Mouse (Mus musculus): ENCODE data around the gene Ppp3cb. TPM values are rescaled to one million over a fixed set of nuclear protein-coding genes. Genes with fewer than 3 reads are reported as not detected.

Gene Ppp3cb
- polyA plus RNA-seq, 1 experiment from 2014 or later: 24.4 TPM

GRCm38 (mm10) chr14:20496603-20497002 lies 49.8 kb downstream of the Ppp3cb start, which contains the start of gene Mss51:
Gene Mss51 (minus strand): TSS chr14:20496901.
- Histone ChIP-seq H3K9me3 (ENCODE audit: control insufficient read depth) (no peaks in the 10 kb centered on the region), H3K27me3 (replicated peaks; ENCODE audit: control insufficient read depth, insufficient read depth, low read length) (no peaks in the 10 kb centered on the region), H3K36me3 (ENCODE audit: control insufficient read depth, insufficient read depth) (peaks cover 18% of the 10 kb centered on the region), H3K27ac (ENCODE audit: low read depth, low read length) (no peak within 1 kb of the TSS), H3K4me1 (replicated peaks; ENCODE audit: control insufficient read depth, insufficient read depth, low read length) (no peaks in the 10 kb centered on the region), H3K4me2 (replicated peaks; ENCODE audit: low read depth) (no peak within 1 kb of the TSS), H3K9ac (ENCODE audit: low read depth, low read length) (no peak within 1 kb of the TSS), H3K4me3 (ENCODE audit: low read depth, low read length) (no peak within 1 kb of the TSS)
- TF ChIP-seq CTCF (IDR thresholded peaks at IDR 0.05; ENCODE audit: low read depth): no peak
- no peak for ATAC-seq
- 78% methylated on average over 2 of the region's 2 CpGs for WGBS

GRCm38 (mm10) chr14:20486031-20486430 lies 60.3 kb downstream of the Ppp3cb start:
- no peak for ATAC-seq
- H3K9me3 ChIP-seq (ENCODE audit: control insufficient read depth): no peaks in the 10 kb centered on the region

GRCm38 (mm10) chr14:20482051-20482751 lies 64.2 kb downstream of the Ppp3cb start:
- no peaks in the 10 kb centered on the region for H3K4me1 ChIP-seq (replicated peaks; ENCODE audit: control insufficient read depth, insufficient read depth, low read length)
- no peak for ATAC-seq
- WGBS: 83% methylated on average over 7 of the region's 7 CpGs
- no peak for TF ChIP-seq CTCF (IDR thresholded peaks at IDR 0.05; ENCODE audit: low read depth)
- no peak overlapping the region for H3K4me2 ChIP-seq (replicated peaks; ENCODE audit: low read depth)
- H3K9ac ChIP-seq (ENCODE audit: low read depth, low read length): no peak overlapping the region
- H3K36me3 ChIP-seq (ENCODE audit: control insufficient read depth, insufficient read depth): no peaks in the 10 kb centered on the region; the same call in 1 of the 2 replicates
- H3K4me3 ChIP-seq (ENCODE audit: low read depth, low read length): no peak overlapping the region
- H3K27ac ChIP-seq (ENCODE audit: low read depth, low read length): no peak overlapping the region
- H3K27me3 ChIP-seq (replicated peaks; ENCODE audit: control insufficient read depth, insufficient read depth, low read length): no peaks in the 10 kb centered on the region
- H3K9me3 ChIP-seq (ENCODE audit: control insufficient read depth): no peaks in the 10 kb centered on the region

More at GRCm38 (mm10) chr14:20486031-20486430, 60.3 kb downstream of the Ppp3cb start:
- Histone ChIP-seq H3K27ac (ENCODE audit: low read depth, low read length) (no peak overlapping the region), H3K36me3 (ENCODE audit: control insufficient read depth, insufficient read depth) (no peaks in the 10 kb centered on the region; the same call in 1 of the 2 replicates), H3K27me3 (replicated peaks; ENCODE audit: control insufficient read depth, insufficient read depth, low read length) (no peaks in the 10 kb centered on the region), H3K4me3 (ENCODE audit: low read depth, low read length) (no peak overlapping the region), H3K9ac (ENCODE audit: low read depth, low read length) (no peak overlapping the region), H3K4me2 (replicated peaks; ENCODE audit: low read depth) (no peak overlapping the region), H3K4me1 (replicated peaks; ENCODE audit: control insufficient read depth, insufficient read depth, low read length) (no peaks in the 10 kb centered on the region)
- WGBS: 91% methylated on average over 5 of the region's 5 CpGs
- TF ChIP-seq CTCF (IDR thresholded peaks at IDR 0.05; ENCODE audit: low read depth): no peak

GRCm38 (mm10) chr14:20481211-20481610 lies 65.2 kb downstream of the Ppp3cb start:
- TF ChIP-seq CTCF (IDR thresholded peaks at IDR 0.05; ENCODE audit: low read depth): no peak
- Histone ChIP-seq H3K27ac (ENCODE audit: low read depth, low read length) (no peak overlapping the region), H3K4me2 (replicated peaks; ENCODE audit: low read depth) (no peak overlapping the region), H3K4me3 (ENCODE audit: low read depth, low read length) (no peak overlapping the region), H3K9ac (ENCODE audit: low read depth, low read length) (no peak overlapping the region), H3K9me3 (ENCODE audit: control insufficient read depth) (no peaks in the 10 kb centered on the region), H3K27me3 (replicated peaks; ENCODE audit: control insufficient read depth, insufficient read depth, low read length) (no peaks in the 10 kb centered on the region), H3K36me3 (ENCODE audit: control insufficient read depth, insufficient read depth) (no peaks in the 10 kb centered on the region; the same call in 1 of the 2 replicates), H3K4me1 (replicated peaks; ENCODE audit: control insufficient read depth, insufficient read depth, low read length) (no peaks in the 10 kb centered on the region)
- 27% methylated on average over 5 of the region's 5 CpGs for WGBS
- no peak for ATAC-seq

GRCm38 (mm10) chr14:20480195-20480579 lies 66.2 kb downstream of the Ppp3cb start:
- H3K9ac ChIP-seq (ENCODE audit: low read depth, low read length): no peak overlapping the region

GRCm38 (mm10) chr14:20479291-20480194 lies 66.8 kb downstream of the Ppp3cb start, which contains the start of gene Anxa7:
Gene Anxa7 (minus strand): TSS chr14:20480133.
- no peaks in the 10 kb centered on the region; the same call in 1 of the 2 replicates for H3K36me3 ChIP-seq (ENCODE audit: control insufficient read depth, insufficient read depth)
- H3K27me3 ChIP-seq (replicated peaks; ENCODE audit: control insufficient read depth, insufficient read depth, low read length): no peaks in the 10 kb centered on the region
- peak within 1 kb of the TSS; percentile 72 for H3K4me3 ChIP-seq (ENCODE audit: low read depth, low read length)
- H3K9ac ChIP-seq (ENCODE audit: low read depth, low read length): peak within 1 kb of the TSS; percentile 69
- H3K4me1 ChIP-seq (replicated peaks; ENCODE audit: control insufficient read depth, insufficient read depth, low read length): no peaks in the 10 kb centered on the region
- TF ChIP-seq CTCF (IDR thresholded peaks at IDR 0.05; ENCODE audit: low read depth): peak; percentile 48; the same call in 1 of the 2 replicates
- no peaks in the 10 kb centered on the region for H3K9me3 ChIP-seq (ENCODE audit: control insufficient read depth)
- peak within 1 kb of the TSS; percentile 88 for H3K27ac ChIP-seq (ENCODE audit: low read depth, low read length)
- ATAC-seq: peak; percentile 92
- H3K4me2 ChIP-seq (replicated peaks; ENCODE audit: low read depth): peak within 1 kb of the TSS; percentile 83
- under 1% methylated on average over 48 of the region's 48 CpGs for WGBS

More at GRCm38 (mm10) chr14:20480195-20480579, 66.2 kb downstream of the Ppp3cb start:
- Histone ChIP-seq H3K36me3 (ENCODE audit: control insufficient read depth, insufficient read depth) (no peaks in the 10 kb centered on the region; the same call in 1 of the 2 replicates), H3K4me1 (replicated peaks; ENCODE audit: control insufficient read depth, insufficient read depth, low read length) (no peaks in the 10 kb centered on the region), H3K4me2 (replicated peaks; ENCODE audit: low read depth) (peak overlapping the region; percentile 83), H3K27ac (ENCODE audit: low read depth, low read length) (no peak overlapping the region), H3K27me3 (replicated peaks; ENCODE audit: control insufficient read depth, insufficient read depth, low read length) (no peaks in the 10 kb centered on the region), H3K4me3 (ENCODE audit: low read depth, low read length) (peak overlapping the region; percentile 72), H3K9me3 (ENCODE audit: control insufficient read depth) (no peaks in the 10 kb centered on the region)
- TF ChIP-seq CTCF (IDR thresholded peaks at IDR 0.05; ENCODE audit: low read depth): no peak
- no peak for ATAC-seq
- 64% methylated on average over 1 of the region's 1 CpGs for WGBS
